Mouse (Mus musculus) liver, postnatal 0 days (tissue): ENCODE measurements around the gene Nkx1-1.

Experiments used
- CTCF ChIP-seq: sonication (generic); IDR thresholded peaks from 2 replicates; pipeline ENCODE4 v1.5.1; 2016; ENCODE audit warnings: antibody characterized with exemption, low read depth
- EP300 ChIP-seq: IDR thresholded peaks from 2 replicates; pipeline ENCODE4 v1.6.1; 2016; ENCODE audit warnings: antibody characterized with exemption, low read depth, mild to moderate bottlenecking

- TF ChIP-seq CTCF (no peak), EP300 (no peak)
Measured at GRCm38 (mm10) chr5:33438214-33438613, 4.4 kb upstream of the Nkx1-1 start.
